Mouse (Mus musculus) liver, postnatal 0 days (tissue): ENCODE results near the gene Usp29.

ENCODE experiments used
- CTCF ChIP-seq: sonication (generic); IDR thresholded peaks from 2 replicates; pipeline ENCODE4 v1.5.1; 2016; ENCODE audit warnings: antibody characterized with exemption, low read depth
- EP300 ChIP-seq: IDR thresholded peaks from 2 replicates; pipeline ENCODE4 v1.6.1; 2016; ENCODE audit warnings: antibody characterized with exemption, low read depth, mild to moderate bottlenecking

GRCm38 (mm10) chr7:6976890-6977289, 246.5 kb downstream of the Usp29 start:
- TF ChIP-seq EP300 (no peak), CTCF (no peak)
